Mouse (Mus musculus) MEL (cell line): ENCODE data around the gene Brpf3.

Experiments used
- CTCF ChIP-seq, 3 experiments: IDR thresholded peaks in 2 of 3; conservative IDR thresholded peaks in 1 of 3; 2 replicates each; pipeline ENCODE4 v1.5.1; 2011 to 2012; ENCODE audit warnings: low read length in 3 of 3, low read depth in 2 of 3, mild to moderate bottlenecking in 2 of 3, improper control_type of control experiment in 1 of 3, inconsistent platforms in 1 of 3, mixed read lengths in 1 of 3, moderate library complexity in 1 of 3; ENCODE audit not compliant: control insufficient read depth in 1 of 3, insufficient read depth in 1 of 3, poor library complexity in 1 of 3, severe bottlenecking in 1 of 3
- POLR2A ChIP-seq, 2 experiments: IDR thresholded peaks; 2 replicates each; pipeline ENCODE4 v1.6.1; 2011 to 2012; ENCODE audit warnings: low read length in 2 of 2, mild to moderate bottlenecking in 2 of 2, control low read depth in 1 of 2, improper control_type of control experiment in 1 of 2, low read depth in 1 of 2, moderate library complexity in 1 of 2; ENCODE audit not compliant: control insufficient read depth in 1 of 2, insufficient read depth in 1 of 2, poor library complexity in 1 of 2

DNA sequence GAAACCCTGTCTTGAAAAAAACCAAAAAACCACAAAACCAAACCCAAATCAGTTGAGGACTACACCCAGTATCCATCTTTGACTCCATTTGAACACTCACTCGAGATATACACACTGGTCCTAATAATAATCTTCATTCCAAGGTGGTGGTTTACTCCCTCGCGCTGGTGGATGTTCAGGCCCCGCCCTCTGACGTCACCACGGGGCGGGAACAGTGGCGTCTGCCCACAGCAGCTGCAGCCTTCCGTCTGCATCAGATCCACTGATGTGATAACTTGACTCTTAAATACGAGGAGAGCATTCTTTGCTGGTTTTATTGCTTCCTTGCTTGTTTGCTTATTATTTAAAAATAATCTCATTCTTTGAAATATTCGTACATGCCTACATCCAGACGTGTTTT lies 81.4 kb downstream of the Brpf3 start:
- TF ChIP-seq CTCF (IDR thresholded peaks at IDR 0.05 in 2 of 3, conservative IDR thresholded peaks at IDR 0.05 in 1 of 3; ENCODE audit: control insufficient read depth in 1 of 3, insufficient read depth in 1 of 3, low read depth in 2 of 3, low read length in 3 of 3, poor library complexity in 1 of 3, severe bottlenecking in 1 of 3) = no peak
- TF ChIP-seq POLR2A (IDR thresholded peaks at IDR 0.05; ENCODE audit: control insufficient read depth in 1 of 2, insufficient read depth in 1 of 2, low read depth in 1 of 2, low read length in 2 of 2, poor library complexity in 1 of 2) = no peak
